Mouse (Mus musculus) G1E (cell line): Measurements from ENCODE around the gene Treml4. TPM values are rescaled to one million over a fixed set of nuclear protein-coding genes. Genes with fewer than 3 reads are reported as not detected.

Source experiments
- ATAC-seq: 2 replicates; pipeline ENCODE4 v1.8.0; 2016; ENCODE audit warnings: mild to moderate bottlenecking; ENCODE audit not compliant: insufficient number of reproducible peaks, poor library complexity, low FRiP score, severe bottlenecking; ENCODE audit errors: extremely low read depth
- DNase-seq: peaks from one replicate; pipeline ENCODE4 v3.0.0; 2012; ENCODE audit warnings: low spot score
- H3K27me3 ChIP-seq: 2 replicates; pipeline ENCODE4 v1.6.1; 2012; ENCODE audit warnings: mild to moderate bottlenecking, low read length, inconsistent platforms; ENCODE audit not compliant: insufficient read depth
- H3K36me3 ChIP-seq: replicated peaks from 2 replicates; pipeline ENCODE3; 2012; ENCODE audit warnings: mild to moderate bottlenecking, inconsistent platforms
- H3K4me1 ChIP-seq: 2 replicates; pipeline ENCODE4 v1.6.1; 2012; ENCODE audit warnings: low read depth, low read length, inconsistent platforms, mixed read lengths; ENCODE audit not compliant: insufficient read depth
- H3K4me3 ChIP-seq: 2 replicates; pipeline ENCODE4 v1.5.1; 2012; ENCODE audit warnings: low read depth, mild to moderate bottlenecking, inconsistent platforms, low read length, moderate library complexity, mixed read lengths
- H3K9me3 ChIP-seq: replicated peaks from 2 replicates; pipeline ENCODE4 v1.6.1; 2012; ENCODE audit warnings: inconsistent platforms
- CTCF ChIP-seq: IDR thresholded peaks from 2 replicates; pipeline ENCODE4 v1.5.1; 2012; ENCODE audit warnings: low read depth, low read length, inconsistent platforms, mixed read lengths
- GATA1 ChIP-seq: IDR thresholded peaks from 2 replicates; pipeline ENCODE4 v1.6.1; 2012; ENCODE audit warnings: borderline replicate concordance, low read length, inconsistent platforms, mixed read lengths
- GATA2 ChIP-seq: IDR thresholded peaks from 2 replicates; pipeline ENCODE4 v1.6.1; 2012; ENCODE audit warnings: low read depth, low read length, inconsistent platforms, borderline replicate concordance
- POLR2AphosphoS5 ChIP-seq: IDR thresholded peaks from 2 replicates; pipeline ENCODE4 v1.6.1; 2012; ENCODE audit warnings: low read depth, low read length, inconsistent platforms; ENCODE audit not compliant: insufficient replicate concordance
- TAL1 ChIP-seq: conservative IDR thresholded peaks from 2 replicates; pipeline ENCODE4 v1.6.1; 2012; ENCODE audit warnings: low read depth, low read length, inconsistent platforms, mixed read lengths
- polyA plus RNA-seq: library from polyadenylated mRNA; stranded (reverse); fragments of >175 nt; gene quantifications from 2 replicates; pipeline ENCODE4 v1.2.3, GENCODE M21; 2012
- total RNA-seq, 2 experiments: library from RNA; stranded (forward) in 1 of 2; stranded (reverse) in 1 of 2; fragments of 200-1000 nt in 1 of 2; fragments of >200 nt in 1 of 2; fragmentation: Nextera tagmentation in 1 of 2; gene quantifications; 2 replicates each; pipeline ENCODE4 v1.2.3; 2014 to 2017

The Treml4 gene
- total RNA-seq (2014; fragmentation: Nextera tagmentation) (2.3 TPM in 1 of 2 replicates, not detected in the other), total RNA-seq (2017) (1.4 and 2.2 TPM in 2 replicates), polyA plus RNA-seq (0.22 and 0.33 TPM in 2 replicates)

DNA sequence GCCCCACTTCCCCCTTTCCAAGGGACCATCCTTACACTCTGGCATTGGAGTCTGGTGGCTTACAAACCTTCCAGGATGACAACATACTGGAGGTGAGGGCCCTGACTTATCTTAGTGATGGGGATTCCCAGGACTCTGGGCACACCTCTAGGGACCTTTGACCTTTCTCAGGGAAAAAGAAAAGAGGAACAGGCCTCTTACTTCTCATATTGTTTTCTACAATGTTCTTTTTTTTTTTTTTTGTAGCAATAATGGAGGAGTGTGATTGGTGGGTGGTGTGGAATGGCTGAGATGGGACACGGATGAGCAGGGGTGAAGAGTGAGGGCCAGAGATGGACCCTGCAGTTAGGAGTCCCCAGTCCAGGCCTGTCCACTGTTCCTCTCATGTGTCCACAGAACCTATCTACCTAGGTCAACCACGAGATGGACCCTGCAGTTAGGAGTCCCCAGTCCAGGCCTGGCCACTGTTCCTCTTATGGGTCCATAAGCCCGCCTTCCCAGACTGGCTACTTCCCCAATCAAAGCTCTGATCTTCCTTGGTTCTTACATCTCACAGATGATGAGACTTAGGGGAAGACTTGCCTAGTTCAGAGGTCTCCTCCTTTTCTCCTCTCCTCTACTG is at the start of gene Treml4:
Treml4 (plus strand) TSS at position 555 of the 622 bp plus-strand sequence.
- Histone ChIP-seq H3K4me3 (no peak within 1 kb of the TSS; the same call in 1 of the 2 replicates), H3K27me3 (no peaks in the 10 kb centered on the region), H3K9me3 (peaks cover 7% of the 10 kb centered on the region; the same call in 1 of the 2 replicates), H3K4me1 (peaks cover 53% of the 10 kb centered on the region), H3K36me3 (peaks cover 42% of the 10 kb centered on the region)
- TF ChIP-seq GATA1 (no peak), TAL1 (no peak), GATA2 (no peak), CTCF (no peak), POLR2AphosphoS5 (no peak)
- DNase-seq (no peak), ATAC-seq (no peak)

DNA sequence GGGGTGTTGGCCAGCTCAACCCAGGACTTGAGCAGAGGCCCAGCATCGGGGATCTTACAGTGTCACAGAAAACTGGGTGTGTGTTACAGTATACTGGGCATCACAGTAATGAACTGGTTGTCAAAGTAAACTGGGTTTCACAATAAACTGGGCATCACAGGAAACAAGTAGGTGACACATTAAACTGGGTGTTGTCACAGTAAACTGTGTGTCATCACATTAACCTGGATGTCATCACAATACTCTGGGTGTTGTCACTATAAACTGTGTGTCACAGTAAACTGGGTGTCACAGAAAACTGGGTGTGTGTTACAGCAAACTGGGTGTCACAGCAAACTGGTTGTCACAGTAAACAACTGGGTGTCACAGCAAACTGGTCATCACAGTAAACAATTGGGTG is 48.7 kb upstream of the Treml4 start:
- Histone ChIP-seq H3K27me3 (no peaks in the 10 kb centered on the region), H3K4me1 (no peaks in the 10 kb centered on the region), H3K4me3 (no peak overlapping the region), H3K36me3 (no peaks in the 10 kb centered on the region), H3K9me3 (peaks cover 3% of the 10 kb centered on the region)
- ATAC-seq: no peak
- no peak for DNase-seq
- no peak for TF ChIP-seq POLR2AphosphoS5
- TF ChIP-seq GATA2: no peak
- no peak for TF ChIP-seq TAL1
- no peak for TF ChIP-seq CTCF
- TF ChIP-seq GATA1: no peak

DNA sequence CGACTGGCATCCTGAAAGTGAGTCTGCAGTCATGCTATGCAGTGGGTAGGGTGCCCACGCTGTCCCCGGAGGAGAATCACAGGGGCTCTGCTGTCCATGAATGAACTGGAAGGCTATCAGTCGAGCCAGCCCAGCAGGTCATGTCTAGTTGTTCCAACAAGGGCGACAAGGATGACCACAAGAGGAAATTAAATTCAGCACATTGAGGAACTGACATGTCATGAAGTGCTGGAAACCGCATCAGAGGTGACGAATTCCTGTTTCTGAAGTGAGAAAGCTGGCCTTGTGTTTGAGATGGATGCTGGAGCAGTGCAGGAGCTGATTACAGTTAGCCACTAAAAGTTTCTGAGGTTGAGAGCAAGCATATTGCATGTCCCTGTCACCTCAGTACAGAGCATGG is 33.4 kb upstream of the Treml4 start:
- ATAC-seq: no peak
- no peak for TF ChIP-seq CTCF
- TF ChIP-seq GATA2: no peak
- no peak for TF ChIP-seq GATA1
- TF ChIP-seq TAL1: no peak
- no peak for TF ChIP-seq POLR2AphosphoS5
- no peak overlapping the region for H3K4me3 ChIP-seq

DNA sequence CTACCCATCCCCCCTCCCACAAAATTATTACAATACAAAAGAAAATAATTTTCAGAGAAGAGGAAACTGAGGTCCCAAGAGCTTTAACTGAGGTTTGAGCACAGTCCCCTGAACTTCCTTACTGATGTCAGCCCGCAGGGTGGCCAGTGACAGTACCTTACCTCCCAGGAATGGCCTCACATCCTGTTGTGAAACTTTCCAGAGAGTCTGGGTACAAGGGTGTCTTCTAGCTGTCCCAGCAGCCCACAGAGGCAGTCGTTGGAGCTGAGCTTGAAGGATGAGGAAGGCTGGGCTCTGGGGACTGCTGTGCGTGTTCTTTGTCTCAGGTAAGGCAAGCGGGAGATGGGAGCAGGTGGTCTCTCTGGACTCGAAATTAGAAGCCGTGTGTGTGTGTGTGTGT is 31.6 kb upstream of the Treml4 start, which contains the start of gene Trem1:
Trem1 (plus strand) TSS at position 251 of the 400 bp plus-strand sequence.
- DNase-seq: no peak
- ATAC-seq: no peak

More for the DNA sequence above, 33.4 kb upstream of the Treml4 start:
- no peak for DNase-seq
- Histone ChIP-seq H3K36me3 (no peaks in the 10 kb centered on the region), H3K27me3 (peaks cover 12% of the 10 kb centered on the region; the same call in 1 of the 2 replicates), H3K4me1 (no peaks in the 10 kb centered on the region), H3K9me3 (no peaks in the 10 kb centered on the region)

DNA sequence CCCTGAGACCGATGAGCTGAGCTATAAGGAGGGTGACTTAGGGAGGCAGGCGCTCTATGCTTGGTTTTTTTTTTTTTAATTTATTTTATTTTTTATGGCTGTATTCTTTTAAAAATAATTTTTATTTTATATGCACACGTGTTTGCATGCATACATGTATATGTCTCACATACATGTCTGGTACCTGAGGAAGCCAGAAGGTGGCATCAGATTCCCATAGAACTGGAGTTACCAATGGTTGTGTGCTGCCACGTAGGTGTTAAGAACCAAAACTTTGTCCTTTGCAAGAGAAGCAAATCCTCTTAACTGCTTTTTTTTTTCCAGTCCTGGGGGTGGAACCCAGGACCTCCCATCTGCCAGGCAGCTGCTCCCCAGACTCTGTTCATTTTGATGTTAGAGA is 30.3 kb upstream of the Treml4 start:
- H3K4me3 ChIP-seq: no peak overlapping the region
- no peak for ATAC-seq

More for the DNA sequence above, 31.6 kb upstream of the Treml4 start, which contains the start of gene Trem1:
- Histone ChIP-seq H3K4me1 (no peaks in the 10 kb centered on the region), H3K27me3 (peaks cover 12% of the 10 kb centered on the region), H3K4me3 (no peak within 1 kb of the TSS), H3K36me3 (no peaks in the 10 kb centered on the region), H3K9me3 (no peaks in the 10 kb centered on the region)
- TF ChIP-seq GATA2: no peak
- no peak for TF ChIP-seq CTCF
- no peak for TF ChIP-seq GATA1
- no peak for TF ChIP-seq POLR2AphosphoS5
- no peak for TF ChIP-seq TAL1

DNA sequence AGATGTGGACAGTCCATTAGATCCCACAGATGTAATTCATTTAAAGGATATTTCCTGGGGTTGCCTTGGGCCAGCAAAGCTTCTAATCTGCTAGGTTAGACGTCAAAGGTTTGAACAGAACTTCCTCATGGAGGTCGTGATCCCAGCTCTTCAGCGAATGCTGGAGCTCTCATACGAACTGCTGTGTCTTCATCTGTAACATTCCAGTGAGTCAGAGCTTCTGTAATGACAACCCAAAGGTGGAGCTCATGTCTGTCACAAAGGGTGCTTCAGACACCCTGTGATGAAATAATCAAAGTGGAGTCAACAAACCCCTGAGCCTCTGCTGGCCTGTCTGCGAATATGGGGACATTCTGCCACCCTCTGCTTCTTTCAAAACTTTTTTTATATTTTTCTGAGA is 29.5 kb upstream of the Treml4 start:
- no peak for ATAC-seq
- DNase-seq: no peak
- Histone ChIP-seq H3K9me3 (no peaks in the 10 kb centered on the region), H3K4me1 (no peaks in the 10 kb centered on the region), H3K4me3 (no peak overlapping the region), H3K27me3 (peaks cover 11% of the 10 kb centered on the region), H3K36me3 (no peaks in the 10 kb centered on the region)
- TF ChIP-seq GATA2: no peak
- no peak for TF ChIP-seq GATA1
- no peak for TF ChIP-seq CTCF
- TF ChIP-seq TAL1: no peak
- no peak for TF ChIP-seq POLR2AphosphoS5

More for the DNA sequence above, 30.3 kb upstream of the Treml4 start:
- no peak for DNase-seq
- Histone ChIP-seq H3K36me3 (no peaks in the 10 kb centered on the region), H3K27me3 (peaks cover 14% of the 10 kb centered on the region), H3K9me3 (no peaks in the 10 kb centered on the region), H3K4me1 (no peaks in the 10 kb centered on the region)
- no peak for TF ChIP-seq POLR2AphosphoS5
